Mouse (Mus musculus): ENCODE results near the gene Trim41.
"Not testable (repeated sequence)": the region's sequence is repeated elsewhere in the genome, so short reads cannot be mapped to it uniquely, and the experiment has no call there.

The Trim41 gene

GRCm38 (mm10) chr11:48838181-48838797 is 21.1 kb upstream of the Trim41 start:
- peak; percentile 74 for DNase-seq (ENCODE audit: low spot score)

- DNase-seq (ENCODE audit: low spot score) = peak; percentile 82
Measured at GRCm38 (mm10) chr11:48837310-48838180, 20.4 kb upstream of the Trim41 start.

- DNase-seq (ENCODE audit: low spot score) = no peak
Measured at GRCm38 (mm10) chr11:48836990-48837309, 19.8 kb upstream of the Trim41 start.

GRCm38 (mm10) chr11:48835923-48836322 is 18.8 kb upstream of the Trim41 start:
- no peak for DNase-seq (ENCODE audit: low spot score)

GRCm38 (mm10) chr11:48833731-48834639 is 16.8 kb upstream of the Trim41 start:
- DNase-seq (ENCODE audit: low spot score) = peak; percentile 97

- no peak for DNase-seq (ENCODE audit: low spot score)
Measured at GRCm38 (mm10) chr11:48833078-48833730, 16.1 kb upstream of the Trim41 start.

GRCm38 (mm10) chr11:48831273-48831672 is 14.1 kb upstream of the Trim41 start:
- DNase-seq (ENCODE audit: low spot score) = no peak

- no peak for DNase-seq (ENCODE audit: low spot score)
Measured at GRCm38 (mm10) chr11:48830279-48830678, 13.1 kb upstream of the Trim41 start.

GRCm38 (mm10) chr11:48827926-48828325 is 10.8 kb upstream of the Trim41 start:
- no peak for DNase-seq (ENCODE audit: low spot score)

GRCm38 (mm10) chr11:48826752-48827096 is 9.6 kb upstream of the Trim41 start:
- peak; percentile 70 for DNase-seq (ENCODE audit: low spot score)

- not testable (repeated sequence) for DNase-seq (ENCODE audit: low spot score)
Measured at GRCm38 (mm10) chr11:48825979-48826751, 9.0 kb upstream of the Trim41 start, which contains the start of the genes Trim7 and Gm12184. TSS of gene Trim7 (plus strand) at chr11:48826140. TSS of gene Gm12184 (minus strand) at chr11:48826655.

- DNase-seq (ENCODE audit: low spot score) = no peak
Measured at GRCm38 (mm10) chr11:48824311-48824830, 7.2 kb upstream of the Trim41 start.

GRCm38 (mm10) chr11:48823536-48823972 is 6.4 kb upstream of the Trim41 start:
- peak; percentile 87 for DNase-seq (ENCODE audit: low spot score)

- peak; percentile 54 for DNase-seq (ENCODE audit: low spot score)
Measured at GRCm38 (mm10) chr11:48822768-48823512, 5.8 kb upstream of the Trim41 start.

GRCm38 (mm10) chr11:48821299-48821698 is 4.1 kb upstream of the Trim41 start:
- DNase-seq (ENCODE audit: low spot score) = not testable (repeated sequence)

- no peak for DNase-seq (ENCODE audit: low spot score)
Measured at GRCm38 (mm10) chr11:48820308-48820674, 3.1 kb upstream of the Trim41 start.

GRCm38 (mm10) chr11:48819614-48820307 is 2.6 kb upstream of the Trim41 start:
- DNase-seq (ENCODE audit: low spot score) = no peak

GRCm38 (mm10) chr11:48818346-48818745 is 1.2 kb upstream of the Trim41 start:
- peak; percentile 98 for DNase-seq (ENCODE audit: low spot score)

GRCm38 (mm10) chr11:48817794-48818193 is 641 bp upstream of the Trim41 start:
- peak; percentile 53 for DNase-seq (ENCODE audit: low spot score)
